Mouse (Mus musculus): Measurements from ENCODE around the gene Actc1.

Actc1 gene

DNA sequence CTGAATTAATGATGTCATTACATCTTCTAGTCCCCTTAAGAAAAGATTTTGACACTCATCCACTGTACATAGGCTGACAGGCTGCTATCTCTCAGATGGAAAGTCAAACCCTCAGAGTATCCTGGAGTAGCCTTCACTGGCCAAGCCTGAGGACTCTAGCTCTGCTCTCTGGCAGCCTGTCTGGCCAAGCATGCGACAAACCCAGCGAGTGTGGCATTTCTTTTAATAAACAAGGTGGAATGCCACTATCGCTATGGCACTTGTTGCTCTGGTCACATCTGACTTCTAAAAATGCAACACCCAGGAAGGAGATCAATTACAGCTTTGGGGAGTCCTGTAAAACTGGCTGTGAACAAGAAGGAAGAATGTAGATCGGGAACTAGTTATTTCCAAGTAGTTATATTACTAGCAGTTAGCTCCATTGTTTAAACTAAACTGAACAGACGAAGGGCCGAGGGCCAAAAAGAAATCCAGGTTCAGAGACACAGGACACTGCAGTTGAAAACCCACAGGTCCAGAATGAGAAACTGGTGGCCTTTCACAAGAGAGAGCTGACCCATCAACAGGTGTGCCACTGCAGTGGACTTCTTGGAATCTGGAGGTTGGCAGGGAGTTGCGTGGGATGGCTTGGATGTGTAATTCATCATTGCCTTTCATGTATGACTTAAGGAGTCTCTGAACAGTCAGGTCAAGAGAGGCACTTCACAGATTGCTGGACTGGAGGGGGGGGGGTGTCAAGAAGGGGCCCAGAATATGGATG, 2.1 kb downstream of the Actc1 start:
- no peak for DNase-seq (ENCODE audit: extremely low read depth, low read depth, low spot score)

DNA sequence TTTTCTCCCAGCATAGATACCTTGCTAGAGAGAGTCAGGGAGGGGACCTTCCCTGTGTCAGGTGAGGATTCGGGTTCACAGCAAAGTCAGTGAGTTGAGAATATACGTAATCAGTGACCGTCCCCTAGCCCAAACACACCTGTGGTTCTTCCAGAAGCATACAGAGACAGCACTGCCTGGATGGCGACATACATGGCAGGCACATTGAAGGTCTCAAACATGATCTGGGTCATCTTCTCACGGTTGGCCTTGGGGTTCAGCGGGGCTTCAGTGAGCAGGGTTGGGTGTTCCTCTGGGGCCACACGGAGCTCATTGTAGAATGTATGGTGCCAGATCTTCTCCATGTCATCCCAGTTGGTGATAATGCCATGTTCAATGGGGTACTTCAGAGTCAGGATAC, 3.2 kb downstream of the Actc1 start:
- no peak for DNase-seq (ENCODE audit: extremely low read depth, low read depth, low spot score)

DNA sequence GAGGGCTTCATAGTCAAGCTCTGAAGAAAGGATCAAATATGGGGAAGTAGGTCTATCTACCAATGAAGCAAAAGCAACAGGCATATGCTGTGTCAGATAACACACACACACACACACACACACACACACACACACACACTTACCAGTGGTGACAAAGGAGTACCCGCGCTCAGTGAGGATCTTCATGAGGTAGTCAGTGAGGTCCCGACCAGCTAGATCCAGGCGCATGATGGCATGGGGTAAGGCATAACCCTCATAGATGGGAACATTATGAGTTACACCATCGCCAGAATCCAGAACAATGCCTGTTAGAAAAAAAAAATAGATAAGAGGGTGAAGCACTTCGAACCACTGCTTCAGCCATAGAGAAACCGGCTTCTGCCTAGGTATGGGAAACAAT, 4.0 kb downstream of the Actc1 start:
- no peak for DNase-seq (ENCODE audit: extremely low read depth, low read depth, low spot score)

DNA sequence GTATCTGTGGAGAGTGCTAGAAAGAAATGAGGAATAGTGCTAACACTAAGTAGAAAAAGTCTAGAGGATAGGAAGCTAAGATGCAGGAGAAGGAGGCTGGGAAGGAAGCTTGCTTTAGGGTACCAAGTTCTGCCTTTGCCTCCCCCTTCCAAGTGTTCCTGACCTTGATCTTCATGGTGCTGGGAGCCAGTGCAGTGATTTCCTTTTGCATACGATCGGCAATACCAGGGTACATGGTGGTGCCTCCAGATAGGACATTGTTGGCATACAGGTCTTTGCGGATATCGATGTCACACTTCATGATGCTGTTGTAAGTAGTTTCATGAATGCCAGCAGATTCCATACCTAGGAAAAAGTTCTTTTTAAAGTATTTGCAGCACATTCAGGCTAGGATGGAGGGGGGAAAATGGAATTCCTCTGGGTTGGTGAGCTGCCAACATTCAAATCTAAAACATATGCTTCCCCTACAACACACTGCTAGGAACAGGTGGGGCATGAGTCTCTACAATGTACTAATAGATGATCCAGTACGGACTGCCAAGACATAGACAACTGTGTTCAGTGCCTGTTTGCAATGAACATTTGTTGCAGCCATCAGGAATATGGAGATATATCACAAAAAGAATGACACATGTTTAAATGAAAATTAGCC, 5.3 kb downstream of the Actc1 start:
- DNase-seq (ENCODE audit: extremely low read depth, low read depth, low spot score): no peak

DNA sequence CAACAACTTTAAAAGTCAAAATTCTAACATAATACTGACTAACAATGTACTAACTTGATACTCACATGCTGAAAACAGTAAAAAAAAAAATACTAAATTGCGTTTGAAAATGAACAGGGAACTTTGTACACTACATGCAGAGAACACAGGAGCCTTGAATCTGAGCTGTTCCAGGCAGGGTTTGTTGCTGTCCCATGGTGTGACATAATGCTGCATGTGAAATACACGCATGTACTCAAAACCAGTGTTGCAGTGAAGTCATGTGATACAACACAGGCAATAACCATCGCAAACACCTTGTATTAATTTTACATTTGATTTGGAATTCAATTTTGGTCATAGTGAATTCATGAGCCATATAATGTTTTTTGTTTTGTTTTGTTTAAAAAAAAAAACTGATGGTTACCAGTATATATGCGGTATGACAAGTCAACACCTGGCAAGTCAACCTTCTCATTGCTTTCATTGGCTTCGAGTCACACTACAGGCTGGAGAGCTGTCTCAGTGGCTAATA, 7.1 kb downstream of the Actc1 start:
- DNase-seq (ENCODE audit: extremely low read depth, low read depth, low spot score): no peak

DNA sequence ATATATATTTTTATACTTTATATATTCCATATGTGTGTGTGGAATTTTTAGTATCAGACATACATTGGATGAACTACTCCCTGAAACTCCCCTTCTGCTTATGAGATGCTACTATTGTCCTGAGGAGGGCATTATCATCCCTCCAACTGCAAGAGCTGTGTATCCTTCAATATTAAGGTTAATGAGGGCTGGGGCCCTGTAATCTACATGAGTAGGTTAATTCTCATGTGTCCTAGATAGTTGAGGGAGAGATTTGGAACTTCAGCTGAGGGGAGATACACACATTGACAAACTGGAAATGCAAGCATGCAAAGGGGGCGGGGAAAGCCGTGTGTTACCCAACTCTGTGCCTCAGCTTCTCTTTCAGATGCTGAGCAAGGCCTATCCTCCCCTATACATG, 15.4 kb downstream of the Actc1 start:
- DNase-seq (ENCODE audit: extremely low read depth, low read depth, low spot score): no peak

DNA sequence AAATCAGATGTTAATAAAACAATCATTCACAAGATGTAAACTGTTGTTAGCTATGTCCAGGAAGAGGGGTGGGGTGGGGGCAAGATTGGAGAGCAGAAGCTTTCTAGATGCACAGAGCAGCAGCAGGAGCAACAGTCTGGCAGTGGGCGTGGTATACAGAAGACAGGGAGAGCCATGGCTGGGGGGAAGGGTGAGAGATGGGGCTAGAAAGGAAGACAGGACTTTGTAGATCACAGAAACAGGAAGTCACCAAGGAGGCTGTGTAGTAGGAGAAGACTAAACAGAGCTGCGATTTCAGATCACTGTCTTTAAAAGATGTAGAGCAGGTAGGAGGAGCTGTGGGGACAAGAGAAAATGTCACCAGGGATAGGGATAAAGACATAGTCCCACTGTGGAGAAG, 21.1 kb downstream of the Actc1 start:
- DNase-seq (ENCODE audit: extremely low read depth, low read depth, low spot score): no peak

DNA sequence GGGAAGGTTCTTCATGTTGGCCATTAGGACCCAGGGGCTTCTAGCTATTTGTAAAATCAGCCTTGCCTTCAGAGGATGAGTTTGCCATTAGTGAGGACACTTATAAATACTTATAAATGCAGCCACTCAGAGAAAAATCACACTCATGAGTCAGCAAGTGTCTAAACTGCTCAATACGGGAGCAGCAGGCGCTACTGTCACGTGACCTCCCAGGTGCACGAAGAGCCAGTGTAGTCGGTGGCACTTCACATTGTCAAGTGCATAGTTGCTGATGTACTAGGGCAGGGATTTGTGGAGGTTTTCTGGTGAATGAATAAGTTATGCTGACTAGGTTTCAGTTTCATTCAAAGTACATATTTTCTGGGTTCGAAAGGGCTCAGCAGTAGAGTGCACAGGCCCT, 30.0 kb downstream of the Actc1 start:
- no peak for DNase-seq (ENCODE audit: extremely low read depth, low read depth, low spot score)

DNA sequence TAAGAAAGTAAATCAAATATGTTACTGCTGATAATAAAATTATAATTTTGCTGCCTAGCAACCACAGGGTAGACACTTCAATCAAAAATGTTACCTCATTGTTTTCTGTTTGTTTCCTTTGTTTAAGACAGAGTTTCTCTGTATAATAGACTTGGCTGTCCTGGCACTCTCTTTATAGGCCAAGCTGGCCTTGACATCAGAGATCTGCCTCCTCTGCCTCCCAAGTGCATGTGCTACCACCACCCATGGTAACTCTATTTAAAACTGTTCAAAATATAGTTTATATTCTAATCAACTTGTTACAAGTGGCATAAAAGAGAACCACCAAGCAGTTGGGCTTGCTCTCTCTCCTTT, 33.2 kb downstream of the Actc1 start:
- no peak for DNase-seq (ENCODE audit: extremely low read depth, low read depth, low spot score)

DNA sequence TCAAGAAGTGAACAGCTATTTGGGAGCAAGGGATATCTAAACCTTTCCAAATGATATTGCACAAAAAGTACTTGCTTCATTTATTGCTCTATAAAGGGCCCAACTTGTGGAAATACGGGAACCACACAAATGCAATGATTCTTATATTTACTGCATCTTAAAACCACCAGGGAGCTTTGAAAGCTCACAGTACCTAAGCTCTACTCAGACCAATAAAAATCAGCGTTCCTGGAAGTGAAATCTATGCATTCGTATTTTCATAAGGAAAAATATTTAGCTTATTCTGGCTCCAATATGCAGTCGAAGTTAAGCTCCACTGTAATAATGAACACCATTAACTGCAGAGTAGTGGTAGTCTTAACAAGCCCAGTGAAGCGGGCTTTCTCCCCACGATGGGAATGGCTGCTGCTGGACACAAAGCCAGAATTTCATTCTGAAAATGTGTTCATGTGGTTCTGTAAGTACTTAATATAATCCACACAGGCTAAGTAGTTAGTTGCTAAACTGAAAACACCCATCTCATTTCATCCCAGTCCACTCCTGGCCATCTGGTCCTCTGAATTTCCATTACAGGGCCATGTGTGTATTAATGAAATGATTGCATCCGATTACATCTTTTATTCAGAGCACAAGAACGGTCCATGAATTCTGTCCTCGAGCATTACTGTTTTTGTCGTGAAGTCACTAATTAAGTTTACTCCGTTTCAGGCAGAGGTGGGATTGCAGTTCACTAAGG, 33.7 kb downstream of the Actc1 start:
- no peak for DNase-seq (ENCODE audit: extremely low read depth, low read depth, low spot score)

DNA sequence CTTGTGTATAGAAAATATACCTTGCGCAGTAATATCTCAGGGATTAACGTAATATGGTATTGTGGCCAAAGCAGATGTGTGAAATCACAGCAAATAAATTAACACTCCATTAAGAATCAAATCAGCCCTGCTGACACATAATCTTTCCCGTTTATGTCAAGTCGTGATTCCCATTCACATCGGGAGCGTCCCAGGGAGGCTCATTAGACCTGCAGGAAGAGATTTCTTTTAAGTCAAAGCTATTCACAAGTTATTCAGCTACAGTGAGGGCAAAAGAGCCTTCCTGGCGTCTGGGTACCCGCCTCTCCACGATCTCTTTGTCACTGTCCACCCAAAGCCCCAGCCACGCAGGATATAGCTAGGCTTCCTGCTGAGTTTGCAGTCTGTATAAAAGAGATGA, 35.2 kb downstream of the Actc1 start:
- no peak for DNase-seq (ENCODE audit: extremely low read depth, low read depth, low spot score)

DNA sequence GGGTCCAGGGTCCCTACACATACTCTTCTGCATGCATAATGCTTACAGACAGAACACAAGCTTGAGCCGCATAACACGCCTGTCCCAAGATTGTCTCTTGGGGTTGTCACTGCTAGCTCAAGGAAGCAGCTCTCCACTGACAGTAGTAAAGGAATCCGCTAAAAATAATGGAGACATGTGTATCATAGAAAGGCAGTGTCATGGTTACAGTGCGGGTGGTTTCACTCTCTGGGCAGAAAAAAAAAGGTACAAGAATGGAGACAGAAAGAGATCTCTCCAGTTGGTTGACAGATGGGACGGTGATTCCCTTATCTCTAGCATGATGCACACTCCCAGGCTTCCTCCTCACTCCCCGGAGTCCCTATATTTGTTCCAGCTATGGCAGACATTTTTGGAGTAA, 38.5 kb downstream of the Actc1 start:
- DNase-seq (ENCODE audit: extremely low read depth, low read depth, low spot score): no peak

DNA sequence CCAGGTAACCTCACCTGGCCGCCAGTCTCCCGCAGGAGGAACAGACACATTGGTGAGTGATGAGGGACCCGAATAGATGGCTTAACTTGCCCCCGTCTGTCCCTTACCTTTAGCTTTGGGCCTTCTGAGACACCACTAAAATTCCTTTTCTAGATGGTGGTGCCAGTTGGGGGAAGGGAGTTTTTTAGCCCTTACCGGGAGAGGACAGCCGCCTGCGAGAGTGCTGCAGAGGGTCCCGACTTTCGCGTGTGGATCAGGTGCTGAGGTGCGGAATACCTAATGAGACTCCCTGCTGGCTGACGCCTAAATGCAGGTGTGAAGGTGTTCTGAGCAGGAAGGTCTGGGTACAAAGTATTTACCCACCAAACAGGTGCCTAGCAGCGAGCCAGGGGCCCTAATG, 39.5 kb downstream of the Actc1 start:
- DNase-seq (ENCODE audit: extremely low read depth, low read depth, low spot score): no peak

DNA sequence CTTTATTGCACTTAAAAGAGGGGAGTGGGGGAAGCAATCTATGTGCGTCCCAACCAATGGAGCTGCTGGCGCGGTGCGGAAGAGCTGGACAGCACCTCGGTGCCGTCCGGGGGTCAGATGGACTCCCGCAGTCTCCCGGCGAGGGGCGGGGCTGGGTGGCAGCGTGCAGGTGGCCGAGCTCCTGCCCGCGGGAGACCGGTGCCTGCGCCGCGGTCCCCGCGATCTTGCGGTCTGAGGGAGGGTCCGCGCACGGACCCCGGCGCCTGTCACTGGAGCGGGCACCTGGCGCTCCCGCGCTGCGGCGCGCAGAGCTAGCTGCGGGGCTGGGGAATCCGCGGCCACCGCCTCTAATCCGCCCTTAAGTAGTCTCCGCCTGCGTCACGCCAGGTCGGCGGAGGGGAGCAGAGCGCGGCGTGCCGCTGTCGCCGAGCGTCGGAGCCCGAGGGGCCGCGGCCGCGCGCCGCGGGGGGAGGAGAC, 40.0 kb downstream of the Actc1 start, which contains the start of gene Gjd2:
Gene Gjd2, minus strand, starts transcription at position 325 of the 477 bp plus-strand sequence.
- no peak for DNase-seq (ENCODE audit: extremely low read depth, low read depth, low spot score)

DNA sequence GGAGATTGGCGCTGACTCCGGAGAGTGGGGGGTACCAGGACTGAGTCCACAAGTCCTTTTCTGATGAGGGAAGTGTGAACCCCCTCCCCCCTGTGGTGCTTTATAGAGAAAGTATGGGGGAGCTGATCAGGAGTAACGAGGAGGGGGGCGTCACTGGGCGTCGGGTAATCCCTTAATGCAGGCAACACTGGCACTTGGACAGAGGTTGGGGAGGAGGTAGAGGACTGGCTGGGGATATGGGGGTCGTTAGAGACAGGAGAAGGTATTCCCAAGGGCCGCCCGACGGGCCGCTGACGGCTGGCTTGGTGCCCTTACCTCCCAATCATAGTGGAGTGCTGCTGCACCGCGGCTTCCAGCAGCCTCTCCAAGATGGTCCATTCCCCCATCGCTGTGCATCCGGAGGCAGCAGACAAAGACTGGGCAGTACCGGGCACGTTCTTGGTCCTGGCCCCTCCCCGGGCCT, 40.6 kb downstream of the Actc1 start:
- no peak for DNase-seq (ENCODE audit: extremely low read depth, low read depth, low spot score)

DNA sequence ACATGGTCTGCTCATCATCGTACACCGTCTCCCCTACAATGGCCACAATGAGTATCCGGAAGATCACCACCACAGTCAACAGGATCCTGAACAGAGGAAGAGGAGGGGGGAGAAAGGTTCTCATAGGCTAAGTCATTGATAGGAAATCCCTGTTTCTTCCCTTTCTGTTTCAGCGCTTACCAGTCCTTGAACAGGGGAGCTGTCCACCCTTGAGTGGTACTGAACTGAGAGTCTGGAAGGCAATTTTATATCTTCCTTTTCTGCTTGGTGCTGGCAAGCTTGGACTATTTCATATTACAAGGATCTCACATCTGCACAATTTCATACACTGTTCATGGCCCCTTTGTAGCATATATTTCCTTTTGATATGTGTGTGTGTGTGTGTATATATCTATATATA, 41.5 kb downstream of the Actc1 start:
- no peak for DNase-seq (ENCODE audit: extremely low read depth, low read depth, low spot score)

DNA sequence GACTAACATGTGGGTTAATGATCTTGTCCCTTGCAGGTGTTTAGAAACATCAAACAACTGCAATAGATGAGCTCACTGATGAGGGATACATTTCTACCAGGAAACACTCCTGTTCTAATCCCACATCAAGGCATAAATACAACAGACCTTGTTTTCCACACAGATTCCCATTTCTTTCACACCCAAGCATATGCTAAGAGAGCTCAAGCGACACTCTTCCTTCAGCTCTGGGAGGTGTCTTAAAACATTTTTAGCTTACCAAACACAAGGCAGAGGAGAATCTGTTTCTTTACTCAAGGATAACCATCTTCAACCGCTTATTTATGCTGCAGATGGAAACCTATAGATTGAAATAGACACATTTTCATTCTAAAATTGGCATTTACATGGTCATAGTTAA, 45.0 kb downstream of the Actc1 start:
- no peak for DNase-seq (ENCODE audit: extremely low read depth, low read depth, low spot score)

DNA sequence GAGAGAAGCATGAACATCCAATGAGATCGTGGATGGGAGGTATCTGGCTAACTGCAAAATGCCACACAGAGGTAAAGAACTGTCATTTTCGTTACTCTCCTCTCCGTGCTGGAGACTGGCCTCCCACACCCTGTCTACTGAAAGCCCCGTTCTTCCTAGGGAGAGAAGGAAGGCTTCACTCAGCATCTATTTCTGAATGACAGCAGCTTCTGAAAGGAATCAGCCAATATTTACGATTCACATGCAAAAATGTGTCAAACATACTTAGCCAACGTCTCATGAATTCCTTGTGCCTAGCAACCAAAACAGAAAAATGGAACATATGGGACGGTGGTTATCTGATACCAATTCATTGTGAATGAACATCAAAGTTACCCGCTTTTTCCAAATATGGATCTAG, 55.9 kb downstream of the Actc1 start:
- DNase-seq (ENCODE audit: extremely low read depth, low read depth, low spot score): no peak
